Mouse (Mus musculus) stomach, embryonic 15.5 days (tissue): ENCODE data around the gene Styxl1. TPM values are rescaled to one million over a fixed set of nuclear protein-coding genes. Genes with fewer than 3 reads are reported as not detected.
A peak's percentile ranks its signal among the peaks of the same experiment; 100 is the strongest.

Experiments
- ATAC-seq: fragments of 200-750 bp; cut with Nextera tagmentation; 2 replicates; pipeline ENCODE4 v1.8.0; 2017; ENCODE audit warnings: low read depth, moderate number of reproducible peaks, moderate TSS enrichment; ENCODE audit not compliant: insufficient read depth, low FRiP score
- H3K27ac ChIP-seq: fragments of 300-500 bp; sonication (generic); 2 replicates; pipeline ENCODE4 v1.5.1; 2015; ENCODE audit warnings: mild to moderate bottlenecking, inconsistent platforms
- H3K27me3 ChIP-seq: fragments of 300-500 bp; sonication (generic); replicated peaks from 2 replicates; pipeline ENCODE4 v1.6.1; 2015; ENCODE audit warnings: inconsistent platforms
- H3K36me3 ChIP-seq: fragments of 300-500 bp; sonication (generic); 2 replicates; pipeline ENCODE4 v1.6.1; 2015; ENCODE audit warnings: inconsistent platforms
- H3K4me1 ChIP-seq: fragments of 300-500 bp; sonication (generic); 2 replicates; pipeline ENCODE4 v1.6.1; 2015; ENCODE audit warnings: inconsistent platforms
- H3K4me2 ChIP-seq: fragments of 300-500 bp; sonication (generic); 2 replicates; pipeline ENCODE4 v1.6.1; 2015; ENCODE audit warnings: mild to moderate bottlenecking, inconsistent platforms
- H3K4me3 ChIP-seq: fragments of 300-500 bp; sonication (generic); replicated peaks from 2 replicates; pipeline ENCODE4 v1.5.1; 2015; ENCODE audit warnings: inconsistent platforms
- H3K9ac ChIP-seq: fragments of 300-500 bp; sonication (generic); 2 replicates; pipeline ENCODE4 v1.6.1; 2015; ENCODE audit warnings: inconsistent platforms
- H3K9me3 ChIP-seq: fragments of 300-500 bp; sonication (generic); 2 replicates; pipeline ENCODE4 v1.6.1; 2016; ENCODE audit warnings: inconsistent platforms
- WGBS: fragments of 180-500 bp; shearing (Covaris S2); methylation state at CpG from one replicate; pipeline ENCODE4 v1.1.7; 2015; 5-methylcytosine and 5-hydroxymethylcytosine counted together
- polyA plus RNA-seq: library from polyadenylated mRNA; unstranded; fragments of >200 nt; fragmentation: Nextera tagmentation; extraction: Ambion mirVana; gene quantifications from 2 replicates; pipeline ENCODE4 v1.2.1, GENCODE M21; 2015

Gene Styxl1
- polyA plus RNA-seq, 1 experiment from 2014 or later: 0.36 TPM

GRCm38 (mm10) chr5:135751595-135751994, 26.6 kb downstream of the Styxl1 start:
- Histone ChIP-seq H3K4me1 (no peaks in the 10 kb centered on the region), H3K27ac (no peak overlapping the region), H3K36me3 (no peaks in the 10 kb centered on the region), H3K9ac (no peak overlapping the region), H3K4me3 (no peak overlapping the region), H3K27me3 (no peaks in the 10 kb centered on the region), H3K9me3 (0 out of 2 replicates have a peak, but pooled peaks cover 3% of the 10 kb centered on the region), H3K4me2 (no peak overlapping the region)
- WGBS: 72% methylated on average over 2 of the region's 2 CpGs
- ATAC-seq: no peak

- no peak overlapping the region for H3K4me2 ChIP-seq
- no peak overlapping the region for H3K4me3 ChIP-seq
- WGBS: 67% methylated on average over 1 of the region's 1 CpGs
- H3K4me1 ChIP-seq: no peaks in the 10 kb centered on the region
- no peaks in the 10 kb centered on the region for H3K27me3 ChIP-seq
- H3K9ac ChIP-seq: no peak overlapping the region
- no peaks in the 10 kb centered on the region for H3K36me3 ChIP-seq
- 0 out of 2 replicates have a peak, but pooled peaks cover 3% of the 10 kb centered on the region for H3K9me3 ChIP-seq
- H3K27ac ChIP-seq: no peak overlapping the region
- no peak for ATAC-seq
Observed at GRCm38 (mm10) chr5:135751041-135751440, 27.1 kb downstream of the Styxl1 start.

GRCm38 (mm10) chr5:135744742-135745141, 33.4 kb downstream of the Styxl1 start:
- no peak for ATAC-seq

GRCm38 (mm10) chr5:135743741-135744609, 34.2 kb downstream of the Styxl1 start, which contains the start of gene Tmem120a:
Gene Tmem120a, minus strand, starts transcription at chr5:135744448.
- peak; percentile 95 for ATAC-seq
- 0 out of 2 replicates have a peak, but pooled peaks cover 3% of the 10 kb centered on the region for H3K9me3 ChIP-seq
- peak within 1 kb of the TSS; percentile 92 for H3K4me3 ChIP-seq
- 0 out of 2 replicates have a peak, but pooled peaks cover 6% of the 10 kb centered on the region for H3K36me3 ChIP-seq
- H3K4me2 ChIP-seq: peak within 1 kb of the TSS; percentile 79
- peak within 1 kb of the TSS; percentile 71 for H3K9ac ChIP-seq
- under 1% methylated on average over 59 of the region's 60 CpGs for WGBS
- no peaks in the 10 kb centered on the region for H3K27me3 ChIP-seq
- peaks cover 18% of the 10 kb centered on the region for H3K4me1 ChIP-seq
- H3K27ac ChIP-seq: peak within 1 kb of the TSS; percentile 70; the same call in 1 of the 2 replicates

More at GRCm38 (mm10) chr5:135744742-135745141, 33.4 kb downstream of the Styxl1 start:
- 13% methylated on average over 12 of the region's 12 CpGs for WGBS
- H3K9me3 ChIP-seq: 0 out of 2 replicates have a peak, but pooled peaks cover 3% of the 10 kb centered on the region
- peaks cover 18% of the 10 kb centered on the region for H3K4me1 ChIP-seq
- 0 out of 2 replicates have a peak, but pooled peaks cover 6% of the 10 kb centered on the region for H3K36me3 ChIP-seq
- H3K4me3 ChIP-seq: peak overlapping the region; percentile 92
- peak overlapping the region; percentile 29; the same call in 1 of the 2 replicates for H3K9ac ChIP-seq
- no peaks in the 10 kb centered on the region for H3K27me3 ChIP-seq
- peak overlapping the region; percentile 79 for H3K4me2 ChIP-seq
- H3K27ac ChIP-seq: no peak overlapping the region; the same call in 1 of the 2 replicates

DNA sequence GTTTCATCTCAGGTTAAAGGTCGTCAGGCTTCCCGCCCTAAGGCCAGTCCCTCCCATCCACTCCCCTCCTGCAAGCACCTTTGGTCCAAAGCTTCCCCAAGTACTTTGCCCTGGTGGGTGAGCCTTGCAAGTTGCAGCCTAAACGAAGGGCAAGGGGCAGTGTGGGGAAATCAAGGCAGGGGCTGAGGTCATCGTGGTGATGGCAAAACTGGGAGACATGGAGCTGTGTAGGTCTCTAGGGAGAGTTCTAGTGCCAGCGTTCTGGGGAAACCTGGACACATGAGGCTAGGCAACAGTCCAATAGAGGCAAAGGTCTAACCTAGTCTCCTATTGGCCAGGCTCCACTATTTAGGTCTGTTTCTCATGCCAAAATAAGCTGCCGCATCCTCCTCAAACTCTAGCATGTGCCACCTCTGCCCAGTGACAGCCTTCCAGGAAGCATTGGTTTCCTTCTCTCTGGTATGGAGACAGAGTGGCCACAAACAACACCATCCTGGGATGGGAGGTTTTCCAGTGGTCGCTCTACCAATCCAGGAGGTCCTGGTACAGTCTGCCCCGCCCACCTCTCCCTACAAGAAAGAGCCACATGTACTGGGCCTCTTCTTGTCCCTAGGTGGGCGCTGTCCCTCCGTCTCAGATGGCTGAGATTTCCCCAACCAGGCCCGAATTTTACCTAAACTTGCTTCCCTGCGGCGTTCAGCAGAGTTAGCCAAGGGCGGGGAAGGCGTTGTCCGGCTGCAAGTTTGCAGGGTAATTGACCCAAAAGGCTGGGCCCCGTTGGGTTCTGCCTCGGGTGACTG, 35.0 kb downstream of the Styxl1 start:
- no peaks in the 10 kb centered on the region for H3K27me3 ChIP-seq
- H3K27ac ChIP-seq: no peak overlapping the region
- H3K36me3 ChIP-seq: 0 out of 2 replicates have a peak, but pooled peaks cover 6% of the 10 kb centered on the region
- H3K9me3 ChIP-seq: 0 out of 2 replicates have a peak, but pooled peaks cover 3% of the 10 kb centered on the region
- peak overlapping the region; percentile 71; the same call in 1 of the 2 replicates for H3K9ac ChIP-seq
- WGBS: 22% methylated on average over 18 of the region's 18 CpGs
- ATAC-seq: no peak
- peaks cover 18% of the 10 kb centered on the region for H3K4me1 ChIP-seq
- peak overlapping the region; percentile 92 for H3K4me3 ChIP-seq
- peak overlapping the region; percentile 79 for H3K4me2 ChIP-seq

DNA sequence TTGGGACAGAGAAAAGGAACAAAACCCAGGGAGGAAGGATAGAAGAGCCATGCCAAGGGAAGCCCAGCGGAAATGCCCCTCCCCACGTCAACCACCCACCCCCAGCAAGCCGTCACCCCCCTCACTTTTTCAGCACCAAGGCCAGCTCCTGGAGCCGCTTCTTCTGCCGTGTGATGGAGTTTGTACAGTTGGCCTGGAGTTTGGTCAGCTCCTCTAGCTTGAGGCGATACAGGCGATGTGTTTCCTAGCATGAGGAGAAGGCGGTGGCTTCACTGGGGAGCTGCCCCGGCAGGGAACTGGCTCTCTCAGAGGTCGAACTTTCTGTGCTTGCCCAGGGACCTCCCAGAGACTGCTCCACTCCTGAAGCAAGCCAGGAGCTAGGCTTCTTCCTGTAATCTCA, 36.0 kb downstream of the Styxl1 start:
- Histone ChIP-seq H3K27me3 (no peaks in the 10 kb centered on the region), H3K9ac (no peak overlapping the region), H3K27ac (no peak overlapping the region), H3K4me2 (no peak overlapping the region), H3K36me3 (0 out of 2 replicates have a peak, but pooled peaks cover 6% of the 10 kb centered on the region), H3K9me3 (no peaks in the 10 kb centered on the region), H3K4me1 (peaks cover 18% of the 10 kb centered on the region), H3K4me3 (no peak overlapping the region)
- 57% methylated on average over 10 of the region's 10 CpGs for WGBS
- no peak for ATAC-seq

GRCm38 (mm10) chr5:135738266-135738665, 39.9 kb downstream of the Styxl1 start:
- H3K27ac ChIP-seq: no peak overlapping the region
- no peak overlapping the region for H3K4me2 ChIP-seq
- peaks cover 31% of the 10 kb centered on the region for H3K36me3 ChIP-seq
- no peak overlapping the region for H3K4me3 ChIP-seq
- no peaks in the 10 kb centered on the region for H3K9me3 ChIP-seq
- peaks cover 10% of the 10 kb centered on the region for H3K4me1 ChIP-seq
- H3K9ac ChIP-seq: no peak overlapping the region
- ATAC-seq: no peak
- 12% methylated on average over 6 of the region's 6 CpGs for WGBS
- no peaks in the 10 kb centered on the region for H3K27me3 ChIP-seq

- Histone ChIP-seq H3K27me3 (no peaks in the 10 kb centered on the region), H3K4me3 (no peak overlapping the region), H3K9ac (no peak overlapping the region), H3K27ac (no peak overlapping the region), H3K4me1 (no peaks in the 10 kb centered on the region), H3K9me3 (no peaks in the 10 kb centered on the region), H3K36me3 (peaks cover 42% of the 10 kb centered on the region), H3K4me2 (no peak overlapping the region)
- ATAC-seq: no peak
- 75% methylated on average over 7 of the region's 7 CpGs for WGBS
Observed at GRCm38 (mm10) chr5:135737154-135737553, 41.0 kb downstream of the Styxl1 start.

- no peak overlapping the region for H3K9ac ChIP-seq
- peaks cover 45% of the 10 kb centered on the region for H3K36me3 ChIP-seq
- H3K27me3 ChIP-seq: no peaks in the 10 kb centered on the region
- WGBS: 90% methylated on average over 16 of the region's 16 CpGs
- no peak overlapping the region for H3K4me2 ChIP-seq
- H3K4me3 ChIP-seq: no peak overlapping the region
- no peaks in the 10 kb centered on the region for H3K4me1 ChIP-seq
- H3K9me3 ChIP-seq: no peaks in the 10 kb centered on the region
- H3K27ac ChIP-seq: no peak overlapping the region
- ATAC-seq: no peak
Observed at GRCm38 (mm10) chr5:135736544-135736943, 41.6 kb downstream of the Styxl1 start.

- Histone ChIP-seq H3K9me3 (no peaks in the 10 kb centered on the region), H3K36me3 (peaks cover 50% of the 10 kb centered on the region), H3K27ac (no peak overlapping the region), H3K4me1 (no peaks in the 10 kb centered on the region), H3K4me2 (no peak overlapping the region), H3K27me3 (no peaks in the 10 kb centered on the region), H3K4me3 (no peak overlapping the region), H3K9ac (no peak overlapping the region)
- no peak for ATAC-seq
- WGBS: 89% methylated on average over 13 of the region's 13 CpGs
Observed at GRCm38 (mm10) chr5:135735741-135736140, 42.4 kb downstream of the Styxl1 start.

DNA sequence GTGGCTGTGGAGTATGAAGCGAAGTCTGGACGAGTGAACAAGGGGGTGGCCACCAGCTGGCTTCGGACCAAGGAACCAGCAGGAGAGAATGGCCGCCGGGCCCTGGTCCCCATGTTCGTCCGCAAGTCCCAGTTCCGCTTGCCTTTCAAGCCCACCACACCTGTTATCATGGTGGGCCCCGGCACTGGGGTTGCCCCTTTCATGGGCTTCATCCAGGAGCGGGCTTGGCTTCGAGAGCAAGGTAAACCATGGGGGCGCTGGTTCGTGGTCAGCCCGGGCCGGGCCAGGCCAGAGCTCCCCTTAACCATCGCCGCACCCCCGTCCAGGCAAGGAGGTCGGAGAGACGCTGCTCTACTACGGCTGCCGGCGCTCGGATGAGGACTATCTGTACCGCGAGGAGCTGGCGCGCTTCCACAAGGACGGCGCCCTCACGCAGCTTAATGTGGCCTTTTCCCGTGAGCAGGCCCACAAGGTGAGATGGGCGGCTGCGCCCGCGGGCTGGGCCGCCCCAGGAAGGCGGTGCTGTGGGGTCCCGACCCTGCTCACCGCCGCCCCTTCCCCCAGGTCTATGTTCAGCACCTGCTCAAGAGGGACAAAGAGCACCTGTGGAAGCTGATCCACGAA, 44.0 kb downstream of the Styxl1 start:
- no peak for ATAC-seq
- H3K4me3 ChIP-seq: no peak overlapping the region
- WGBS: 90% methylated on average over 42 of the region's 42 CpGs
- no peaks in the 10 kb centered on the region for H3K27me3 ChIP-seq
- no peak overlapping the region for H3K9ac ChIP-seq
- peaks cover 60% of the 10 kb centered on the region for H3K36me3 ChIP-seq
- H3K9me3 ChIP-seq: no peaks in the 10 kb centered on the region
- H3K4me2 ChIP-seq: no peak overlapping the region
- no peaks in the 10 kb centered on the region for H3K4me1 ChIP-seq
- no peak overlapping the region for H3K27ac ChIP-seq
